Mouse (Mus musculus): Measurements from ENCODE around the gene Mrpl20. TPM values are rescaled to one million over a fixed set of nuclear protein-coding genes. Genes with fewer than 3 reads are reported as not detected.

Mrpl20 gene
- total and polyA plus RNA-seq, 3 experiments, result 17.9 to 97.2 (median 85.3) TPM

DNA sequence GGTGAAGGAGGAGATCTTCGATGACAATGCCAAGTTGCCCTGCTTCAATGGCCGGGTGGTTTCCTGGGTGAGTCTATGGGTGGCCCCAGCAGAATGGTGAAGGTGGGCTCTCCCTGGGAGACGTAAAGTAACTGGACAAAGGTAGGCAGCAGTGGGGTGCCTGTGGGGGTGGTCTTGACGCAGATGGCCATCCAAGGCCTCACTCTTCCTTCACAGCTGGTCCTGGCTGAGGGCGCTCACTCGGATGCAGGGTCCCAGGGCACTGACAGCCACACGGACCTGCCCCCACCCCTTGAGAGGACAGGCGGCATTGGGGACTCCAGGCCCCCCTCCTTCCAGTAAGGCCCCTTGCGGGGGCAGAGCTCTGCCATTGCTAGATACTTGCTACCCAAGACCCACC, 50.7 kb downstream of the Mrpl20 start:
- no peak for TF ChIP-seq CTCF (IDR thresholded peaks at IDR 0.05; ENCODE audit: low read depth, low read length)
- TF ChIP-seq TAL1 (conservative IDR thresholded peaks at IDR 0.05; ENCODE audit: low read depth, low read length), result no peak
- TF ChIP-seq GATA2 (IDR thresholded peaks at IDR 0.05; ENCODE audit: borderline replicate concordance, low read depth, low read length), result no peak
- Histone ChIP-seq H3K4me1 (ENCODE audit: insufficient read depth, low read depth, low read length) (peaks cover 53% of the 10 kb centered on the region), H3K36me3 (replicated peaks) (peaks cover 100% of the 10 kb centered on the region), H3K4me3 (ENCODE audit: low read depth, low read length) (no peak overlapping the region), H3K9me3 (replicated peaks) (no peaks in the 10 kb centered on the region), H3K27me3 (ENCODE audit: insufficient read depth, low read length) (no peaks in the 10 kb centered on the region)
- DNase-seq (ENCODE audit: low spot score), result no peak
- ATAC-seq (ENCODE audit: extremely low read depth, insufficient number of reproducible peaks, low FRiP score, poor library complexity, severe bottlenecking), result no peak

- Histone ChIP-seq H3K4me1 (ENCODE audit: insufficient read depth, low read depth, low read length) (peaks cover 37% of the 10 kb centered on the region), H3K4me3 (ENCODE audit: low read depth, low read length) (no peak overlapping the region), H3K27me3 (ENCODE audit: insufficient read depth, low read length) (no peaks in the 10 kb centered on the region), H3K9me3 (replicated peaks) (no peaks in the 10 kb centered on the region), H3K36me3 (replicated peaks) (peaks cover 100% of the 10 kb centered on the region)
- no peak for ATAC-seq (ENCODE audit: extremely low read depth, insufficient number of reproducible peaks, low FRiP score, poor library complexity, severe bottlenecking)
- no peak for TF ChIP-seq GATA1 (IDR thresholded peaks at IDR 0.05; ENCODE audit: borderline replicate concordance, low read length)
- TF ChIP-seq POLR2AphosphoS5 (IDR thresholded peaks at IDR 0.05; ENCODE audit: insufficient replicate concordance, low read depth, low read length), result no peak
- no peak for TF ChIP-seq CTCF (IDR thresholded peaks at IDR 0.05; ENCODE audit: low read depth, low read length)
- no peak for TF ChIP-seq GATA2 (IDR thresholded peaks at IDR 0.05; ENCODE audit: borderline replicate concordance, low read depth, low read length)
- no peak for TF ChIP-seq TAL1 (conservative IDR thresholded peaks at IDR 0.05; ENCODE audit: low read depth, low read length)
- no peak for DNase-seq (ENCODE audit: low spot score)
These were observed 52.3 kb downstream of the Mrpl20 start for GRCm38 (mm10) chr4:155854991-155855390.

DNA sequence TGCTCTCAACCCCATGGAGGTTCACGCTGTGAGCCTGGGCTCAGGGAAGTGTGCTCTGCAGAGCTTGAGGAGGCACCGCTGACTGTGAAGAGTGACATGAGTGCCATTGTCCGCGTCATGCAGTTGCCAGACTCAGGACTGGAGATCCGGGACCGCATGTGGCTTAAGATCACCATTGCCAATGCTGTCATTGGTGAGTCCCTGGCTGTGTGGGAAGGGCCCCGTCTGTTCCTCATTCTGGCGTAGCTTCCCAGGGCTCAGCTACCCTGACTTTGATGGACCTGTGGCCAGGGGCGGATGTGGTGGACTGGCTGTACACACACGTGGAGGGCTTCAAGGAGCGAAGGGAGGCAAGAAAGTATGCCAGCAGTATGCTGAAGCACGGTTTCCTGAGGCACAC, 53.4 kb downstream of the Mrpl20 start:
- Histone ChIP-seq H3K9me3 (replicated peaks) (no peaks in the 10 kb centered on the region), H3K4me3 (ENCODE audit: low read depth, low read length) (no peak overlapping the region), H3K27me3 (ENCODE audit: insufficient read depth, low read length) (no peaks in the 10 kb centered on the region), H3K4me1 (ENCODE audit: insufficient read depth, low read depth, low read length) (peaks cover 28% of the 10 kb centered on the region), H3K36me3 (replicated peaks) (peaks cover 100% of the 10 kb centered on the region)
- ATAC-seq (ENCODE audit: extremely low read depth, insufficient number of reproducible peaks, low FRiP score, poor library complexity, severe bottlenecking) (no peak), DNase-seq (ENCODE audit: low spot score) (no peak)
- TF ChIP-seq GATA2 (IDR thresholded peaks at IDR 0.05; ENCODE audit: borderline replicate concordance, low read depth, low read length) (no peak), GATA1 (IDR thresholded peaks at IDR 0.05; ENCODE audit: borderline replicate concordance, low read length) (no peak), TAL1 (conservative IDR thresholded peaks at IDR 0.05; ENCODE audit: low read depth, low read length) (no peak), POLR2AphosphoS5 (IDR thresholded peaks at IDR 0.05; ENCODE audit: insufficient replicate concordance, low read depth, low read length) (no peak), CTCF (IDR thresholded peaks at IDR 0.05; ENCODE audit: low read depth, low read length) (no peak)

- ATAC-seq (ENCODE audit: extremely low read depth, insufficient number of reproducible peaks, low FRiP score, poor library complexity, severe bottlenecking) (no peak), DNase-seq (ENCODE audit: low spot score) (no peak)
- Histone ChIP-seq H3K27me3 (ENCODE audit: insufficient read depth, low read length) (no peaks in the 10 kb centered on the region), H3K9me3 (replicated peaks) (no peaks in the 10 kb centered on the region), H3K36me3 (replicated peaks) (peaks cover 100% of the 10 kb centered on the region), H3K4me1 (ENCODE audit: insufficient read depth, low read depth, low read length) (peaks cover 23% of the 10 kb centered on the region), H3K4me3 (ENCODE audit: low read depth, low read length) (peak overlapping the region; percentile 24; the same call in 1 of the 2 replicates)
- TF ChIP-seq GATA1 (IDR thresholded peaks at IDR 0.05; ENCODE audit: borderline replicate concordance, low read length) (no peak), CTCF (IDR thresholded peaks at IDR 0.05; ENCODE audit: low read depth, low read length) (no peak), GATA2 (IDR thresholded peaks at IDR 0.05; ENCODE audit: borderline replicate concordance, low read depth, low read length) (no peak), POLR2AphosphoS5 (IDR thresholded peaks at IDR 0.05; ENCODE audit: insufficient replicate concordance, low read depth, low read length) (no peak), TAL1 (conservative IDR thresholded peaks at IDR 0.05; ENCODE audit: low read depth, low read length) (no peak)
These were observed 54.2 kb downstream of the Mrpl20 start for GRCm38 (mm10) chr4:155856881-155857280.

GRCm38 (mm10) chr4:155859318-155859717, 56.6 kb downstream of the Mrpl20 start:
- ATAC-seq (ENCODE audit: extremely low read depth, insufficient number of reproducible peaks, low FRiP score, poor library complexity, severe bottlenecking) (no peak; the same call in 1 of the 2 replicates), DNase-seq (ENCODE audit: low spot score) (peak; percentile 60)
- H3K9me3 ChIP-seq (replicated peaks), result no peaks in the 10 kb centered on the region
- H3K4me3 ChIP-seq (ENCODE audit: low read depth, low read length), result no peak overlapping the region
- peaks cover 99% of the 10 kb centered on the region for H3K36me3 ChIP-seq (replicated peaks)
- TF ChIP-seq GATA2 (IDR thresholded peaks at IDR 0.05; ENCODE audit: borderline replicate concordance, low read depth, low read length) (no peak), CTCF (IDR thresholded peaks at IDR 0.05; ENCODE audit: low read depth, low read length) (no peak), TAL1 (conservative IDR thresholded peaks at IDR 0.05; ENCODE audit: low read depth, low read length) (no peak), GATA1 (IDR thresholded peaks at IDR 0.05; ENCODE audit: borderline replicate concordance, low read length) (no peak), POLR2AphosphoS5 (IDR thresholded peaks at IDR 0.05; ENCODE audit: insufficient replicate concordance, low read depth, low read length) (no peak)
- peaks cover 22% of the 10 kb centered on the region for H3K4me1 ChIP-seq (ENCODE audit: insufficient read depth, low read depth, low read length)
- H3K27me3 ChIP-seq (ENCODE audit: insufficient read depth, low read length), result no peaks in the 10 kb centered on the region

Other genes starting within 250 kb of the Mrpl20 start
Only the 20 nearest of the 28 such genes appear.
- not detected in 2 replicates for gene Gm10563, start 157.5 kb upstream of the Mrpl20 start, total RNA-seq (2014; fragmentation: Nextera tagmentation)
- not detected in 2 replicates for gene Gm10563, start 157.5 kb upstream of the Mrpl20 start, total RNA-seq (2017)
- gene Gm10563, start 157.5 kb upstream of the Mrpl20 start, polyA plus RNA-seq (2012), result not detected in 2 replicates
- not detected in 2 replicates for gene Mmp23, start 149.5 kb upstream of the Mrpl20 start, total RNA-seq (2014; fragmentation: Nextera tagmentation)
- gene Mmp23, start 149.5 kb upstream of the Mrpl20 start, total RNA-seq (2017), result 0.12 and 0.71 TPM in 2 replicates
- gene Mmp23, start 149.5 kb upstream of the Mrpl20 start, polyA plus RNA-seq (2012), result 0.08 and 0.29 TPM in 2 replicates
- gene Mib2, start 133.7 kb upstream of the Mrpl20 start, total RNA-seq (2014; fragmentation: Nextera tagmentation), result 5.8 and 9.6 TPM in 2 replicates
- 16.7 and 17.3 TPM in 2 replicates for gene Mib2, start 133.7 kb upstream of the Mrpl20 start, total RNA-seq (2017)
- 36.0 and 36.9 TPM in 2 replicates for gene Mib2, start 133.7 kb upstream of the Mrpl20 start, polyA plus RNA-seq (2012)
- not detected in 2 replicates for gene Fndc10, start 108.5 kb upstream of the Mrpl20 start, total RNA-seq (2014; fragmentation: Nextera tagmentation)
- 0.12 and 0.16 TPM in 2 replicates for gene Fndc10, start 108.5 kb upstream of the Mrpl20 start, total RNA-seq (2017)
- not detected in 2 replicates for gene Fndc10, start 108.5 kb upstream of the Mrpl20 start, polyA plus RNA-seq (2012)
- 195 and 204 TPM in 2 replicates for gene Ssu72, start 98.1 kb upstream of the Mrpl20 start, total RNA-seq (2014; fragmentation: Nextera tagmentation)
- gene Ssu72, start 98.1 kb upstream of the Mrpl20 start, total RNA-seq (2017), result 184 and 186 TPM in 2 replicates
- gene Ssu72, start 98.1 kb upstream of the Mrpl20 start, polyA plus RNA-seq (2012), result 74.7 and 91.4 TPM in 2 replicates
- 0.58 and 0.68 TPM in 2 replicates for gene Tmem240, start 68.1 kb upstream of the Mrpl20 start, total RNA-seq (2014; fragmentation: Nextera tagmentation)
- gene Tmem240, start 68.1 kb upstream of the Mrpl20 start, total RNA-seq (2017), result 0.55 and 0.64 TPM in 2 replicates
- gene Tmem240, start 68.1 kb upstream of the Mrpl20 start, polyA plus RNA-seq (2012), result 0.94 and 0.98 TPM in 2 replicates
- 43.2 and 64.6 TPM in 2 replicates for gene Atad3a, start 41.8 kb upstream of the Mrpl20 start, total RNA-seq (2014; fragmentation: Nextera tagmentation)
- gene Atad3a, start 41.8 kb upstream of the Mrpl20 start, total RNA-seq (2017), result 58.8 and 61.5 TPM in 2 replicates
- gene Atad3a, start 41.8 kb upstream of the Mrpl20 start, polyA plus RNA-seq (2012), result 65.7 and 70.7 TPM in 2 replicates
- 0.39 and 0.68 TPM in 2 replicates for gene Vwa1, start 28.2 kb upstream of the Mrpl20 start, total RNA-seq (2014; fragmentation: Nextera tagmentation)
- 0.93 and 1.0 TPM in 2 replicates for gene Vwa1, start 28.2 kb upstream of the Mrpl20 start, total RNA-seq (2017)
- 0.09 and 0.10 TPM in 2 replicates for gene Vwa1, start 28.2 kb upstream of the Mrpl20 start, polyA plus RNA-seq (2012)
- not detected in 2 replicates for gene Tmem88b, start 17.0 kb upstream of the Mrpl20 start, total RNA-seq (2014; fragmentation: Nextera tagmentation)
- 0.05 and 0.06 TPM in 2 replicates for gene Tmem88b, start 17.0 kb upstream of the Mrpl20 start, total RNA-seq (2017)
- gene Tmem88b, start 17.0 kb upstream of the Mrpl20 start, polyA plus RNA-seq (2012), result 0.01 TPM in 1 of 2 replicates, not detected in the other
- gene Ankrd65, start 12.4 kb upstream of the Mrpl20 start, total RNA-seq (2014; fragmentation: Nextera tagmentation), result not detected in 2 replicates
- gene Ankrd65, start 12.4 kb upstream of the Mrpl20 start, total RNA-seq (2017), result not detected in 2 replicates
- gene Ankrd65, start 12.4 kb upstream of the Mrpl20 start, polyA plus RNA-seq (2012), result not detected in 2 replicates
- 121 and 171 TPM in 2 replicates for gene Ccnl2, start 9.6 kb downstream of the Mrpl20 start, total RNA-seq (2014; fragmentation: Nextera tagmentation)
- 125 and 150 TPM in 2 replicates for gene Ccnl2, start 9.6 kb downstream of the Mrpl20 start, total RNA-seq (2017)
- gene Ccnl2, start 9.6 kb downstream of the Mrpl20 start, polyA plus RNA-seq (2012), result 33.0 and 41.8 TPM in 2 replicates
- gene Aurkaip1, start 28.4 kb downstream of the Mrpl20 start, total RNA-seq (2014; fragmentation: Nextera tagmentation), result 147 and 155 TPM in 2 replicates
- 158 and 160 TPM in 2 replicates for gene Aurkaip1, start 28.4 kb downstream of the Mrpl20 start, total RNA-seq (2017)
- gene Aurkaip1, start 28.4 kb downstream of the Mrpl20 start, polyA plus RNA-seq (2012), result 291 and 293 TPM in 2 replicates
- not detected in 2 replicates for gene Mxra8, start 36.8 kb downstream of the Mrpl20 start, total RNA-seq (2014; fragmentation: Nextera tagmentation)
- gene Mxra8, start 36.8 kb downstream of the Mrpl20 start, total RNA-seq (2017), result 0.33 and 0.46 TPM in 2 replicates
- gene Mxra8, start 36.8 kb downstream of the Mrpl20 start, polyA plus RNA-seq (2012), result not detected in 2 replicates
- 14.4 and 16.8 TPM in 2 replicates for gene Dvl1, start 44.5 kb downstream of the Mrpl20 start, total RNA-seq (2014; fragmentation: Nextera tagmentation)
- 9.2 and 13.7 TPM in 2 replicates for gene Dvl1, start 44.5 kb downstream of the Mrpl20 start, total RNA-seq (2017)
- 77.7 and 92.8 TPM in 2 replicates for gene Dvl1, start 44.5 kb downstream of the Mrpl20 start, polyA plus RNA-seq (2012)
- gene Tas1r3, start 60.5 kb downstream of the Mrpl20 start, total RNA-seq (2014; fragmentation: Nextera tagmentation), result 1.6 and 1.7 TPM in 2 replicates
- 0.52 and 0.60 TPM in 2 replicates for gene Tas1r3, start 60.5 kb downstream of the Mrpl20 start, total RNA-seq (2017)
- 0.02 and 0.03 TPM in 2 replicates for gene Tas1r3, start 60.5 kb downstream of the Mrpl20 start, polyA plus RNA-seq (2012)
- gene Cptp, start 66.6 kb downstream of the Mrpl20 start, total RNA-seq (2014; fragmentation: Nextera tagmentation), result 6.7 and 11.8 TPM in 2 replicates
- 9.3 and 9.5 TPM in 2 replicates for gene Cptp, start 66.6 kb downstream of the Mrpl20 start, total RNA-seq (2017)
- gene Cptp, start 66.6 kb downstream of the Mrpl20 start, polyA plus RNA-seq (2012), result 1.1 and 3.6 TPM in 2 replicates
- 35.6 and 47.3 TPM in 2 replicates for gene Ints11, start 66.7 kb downstream of the Mrpl20 start, total RNA-seq (2014; fragmentation: Nextera tagmentation)
- gene Ints11, start 66.7 kb downstream of the Mrpl20 start, total RNA-seq (2017), result 43.5 and 63.3 TPM in 2 replicates
- 21.7 and 26.8 TPM in 2 replicates for gene Ints11, start 66.7 kb downstream of the Mrpl20 start, polyA plus RNA-seq (2012)
- gene Pusl1, start 88.9 kb downstream of the Mrpl20 start, total RNA-seq (2014; fragmentation: Nextera tagmentation), result 16.6 and 19.5 TPM in 2 replicates
- 27.9 and 32.3 TPM in 2 replicates for gene Pusl1, start 88.9 kb downstream of the Mrpl20 start, total RNA-seq (2017)
- 135 and 233 TPM in 2 replicates for gene Pusl1, start 88.9 kb downstream of the Mrpl20 start, polyA plus RNA-seq (2012)
- 16.5 and 19.9 TPM in 2 replicates for gene Acap3, start 88.9 kb downstream of the Mrpl20 start, total RNA-seq (2014; fragmentation: Nextera tagmentation)
- 12.4 and 12.5 TPM in 2 replicates for gene Acap3, start 88.9 kb downstream of the Mrpl20 start, total RNA-seq (2017)
- 31.0 and 32.9 TPM in 2 replicates for gene Acap3, start 88.9 kb downstream of the Mrpl20 start, polyA plus RNA-seq (2012)
- gene Ube2j2, start 141.0 kb downstream of the Mrpl20 start, total RNA-seq (2014; fragmentation: Nextera tagmentation), result 118 and 122 TPM in 2 replicates
- gene Ube2j2, start 141.0 kb downstream of the Mrpl20 start, total RNA-seq (2017), result 124 and 178 TPM in 2 replicates
- 167 and 223 TPM in 2 replicates for gene Ube2j2, start 141.0 kb downstream of the Mrpl20 start, polyA plus RNA-seq (2012)